In genomic region chr9:7779786-7780185, GRCm38 (mm10) we compare ENCODE assay signal across 20 mouse cellular contexts. TPM values are rescaled to one million over a fixed set of nuclear protein-coding genes. Genes with fewer than 3 reads are reported as not detected.
DNase-seq lines count a peak whose midpoint lies in the region; ATAC-seq and TF ChIP-seq lines count a peak whose summit lies in the region.
"Had no signal": no experiment of that assay in that cellular context is flagged by ENCODE, and none has a peak within 500 bp of the region (broad histone marks: within the 10 kb centered on the region; RNA-seq: fewer than 3 reads in every experiment).

No protein-coding gene starts in this region.

- DNase-seq in liver: no peak
- peak; percentile 44 for DNase-seq in MEL (ENCODE audit: low read depth, low spot score)
- no peak for DNase-seq in liver, embryonic 14.5 days (ENCODE audit: low read depth in 3 of 3, low spot score in 3 of 3)
- DNase-seq in left cerebral cortex, adult 8-10 months (ENCODE audit: low spot score in 2 of 2): no peak
- DNase-seq: adrenal gland, postnatal 14 days; cerebellum, adult 2 months; cerebellum, postnatal 10 days; gastrocnemius, adult 2 months; gastrocnemius, postnatal 25 days; heart, postnatal 14 days had no signal

- H3K4me3 ChIP-seq in liver, embryonic 12.5 days: no peak overlapping the region
- H3K4me3 ChIP-seq in MEL (ENCODE audit: control insufficient read depth in 1 of 2, insufficient read depth in 1 of 2, low read depth in 2 of 2, low read length in 2 of 2): no peak overlapping the region
- H3K4me3 ChIP-seq in liver, embryonic 14.5 days (ENCODE audit: insufficient read depth in 1 of 2, low read depth in 2 of 2, low read length in 2 of 2): no peak overlapping the region
- H3K4me3 ChIP-seq: embryonic facial prominence, embryonic 10.5 days; forebrain, embryonic 13.5 days; gastrocnemius, adult 2 months; heart, embryonic 15.5 days; hindbrain, embryonic 10.5 days had no signal

- TF ChIP-seq RAD21 in MEL (IDR thresholded peaks at IDR 0.05; ENCODE audit: low read depth, low read length): no peak

- no peak for ATAC-seq in liver, embryonic 12.5 days
- ATAC-seq in CD4-positive, CD25-positive, alpha-beta regulatory T cell, adult 4 months: peak; percentile 1
- no peak for ATAC-seq in liver, embryonic 14.5 days (ENCODE audit: insufficient read depth)
- ATAC-seq in monocyte, adult 5-6 weeks (replicated peaks; ENCODE audit: insufficient number of reproducible peaks, low FRiP score, low TSS enrichment, poor library complexity, severe bottlenecking): no peak
- ATAC-seq: forebrain, embryonic 13.5 days had no signal

- no peak for TF ChIP-seq EP300 in MEL (IDR thresholded peaks at IDR 0.05; ENCODE audit: low read depth in 1 of 2, low read length in 2 of 2)
- no peak for TF ChIP-seq EP300 in liver, embryonic 14.5 days (IDR thresholded peaks at IDR 0.05; ENCODE audit: low read depth)

- TF ChIP-seq CTCF in MEL (IDR thresholded peaks at IDR 0.05 in 2 of 3, conservative IDR thresholded peaks at IDR 0.05 in 1 of 3; ENCODE audit: control insufficient read depth in 1 of 3, insufficient read depth in 1 of 3, low read depth in 2 of 3, low read length in 3 of 3, poor library complexity in 1 of 3, severe bottlenecking in 1 of 3): no peak
- TF ChIP-seq CTCF in liver, embryonic 14.5 days (IDR thresholded peaks at IDR 0.05; ENCODE audit: low read depth): no peak

- H3K27ac ChIP-seq in liver, embryonic 12.5 days: peak overlapping the region; percentile 77
- H3K27ac ChIP-seq in MEL (ENCODE audit: control insufficient read depth, low read depth, low read length): peak overlapping the region; percentile 77
- H3K27ac ChIP-seq in liver, embryonic 14.5 days: peak overlapping the region; percentile 30
- H3K27ac ChIP-seq: forebrain, embryonic 13.5 days; gastrocnemius, adult 2 months; heart, embryonic 15.5 days; hindbrain, embryonic 10.5 days; hindbrain, embryonic 14.5 days had no signal

- 57% methylated on average over 4 of the region's 4 CpGs for WGBS in liver, embryonic 12.5 days (ENCODE audit: insufficient replicate concordance)
- 43% methylated on average over 4 of the region's 4 CpGs for WGBS in liver, embryonic 14.5 days (ENCODE audit: insufficient replicate concordance)

- no peak overlapping the region for H3K9ac ChIP-seq in liver, embryonic 12.5 days
- H3K9ac ChIP-seq in MEL (ENCODE audit: control insufficient read depth, low read depth, low read length, poor library complexity, severe bottlenecking): no peak overlapping the region
- H3K9ac ChIP-seq in liver, embryonic 14.5 days (replicated peaks): no peak overlapping the region
- H3K9ac ChIP-seq: forebrain, embryonic 13.5 days; heart, embryonic 15.5 days; hindbrain, embryonic 14.5 days had no signal

- no peaks in the 10 kb centered on the region for H3K9me3 ChIP-seq in liver, embryonic 12.5 days (replicated peaks)
- no peaks in the 10 kb centered on the region for H3K9me3 ChIP-seq in MEL (replicated peaks; ENCODE audit: insufficient read depth, low read length)
- H3K9me3 ChIP-seq in liver, embryonic 14.5 days (ENCODE audit: control insufficient read depth, low read length): no peaks in the 10 kb centered on the region
- H3K9me3 ChIP-seq: embryonic facial prominence, embryonic 10.5 days; forebrain, embryonic 13.5 days; G1E; heart, embryonic 15.5 days; hindbrain, embryonic 10.5 days had no signal

- no peaks in the 10 kb centered on the region for H3K27me3 ChIP-seq in liver, embryonic 12.5 days (replicated peaks)
- no peaks in the 10 kb centered on the region for H3K27me3 ChIP-seq in MEL (ENCODE audit: control insufficient read depth in 1 of 2, insufficient read depth in 2 of 2, low read length in 2 of 2)
- no peaks in the 10 kb centered on the region for H3K27me3 ChIP-seq in liver, embryonic 14.5 days (ENCODE audit: control insufficient read depth, insufficient read depth, low read length)
- H3K27me3 ChIP-seq: forebrain, embryonic 13.5 days; heart, embryonic 15.5 days had no signal

- no peak for TF ChIP-seq POLR2A in MEL (IDR thresholded peaks at IDR 0.05; ENCODE audit: control insufficient read depth in 1 of 2, insufficient read depth in 1 of 2, low read depth in 1 of 2, low read length in 2 of 2, poor library complexity in 1 of 2)

- H3K36me3 ChIP-seq in liver, embryonic 12.5 days: peaks cover 64% of the 10 kb centered on the region
- H3K36me3 ChIP-seq in MEL (ENCODE audit: control insufficient read depth in 1 of 2, insufficient read depth in 2 of 2, low read length in 2 of 2): peaks cover 10 to 33% of the 10 kb centered on the region in 2 experiments
- H3K36me3 ChIP-seq in liver, embryonic 14.5 days (replicated peaks; ENCODE audit: control insufficient read depth, insufficient read depth, low read depth): peaks cover 3% of the 10 kb centered on the region; the same call in 1 of the 2 replicates

- no peaks in the 10 kb centered on the region for H3K79me2 ChIP-seq in MEL (ENCODE audit: control insufficient read depth, insufficient read depth, low read length, poor library complexity)

- peak overlapping the region; percentile 50 for H3K4me2 ChIP-seq in liver, embryonic 12.5 days
- H3K4me2 ChIP-seq in liver, embryonic 14.5 days (ENCODE audit: low read depth): no peak overlapping the region; the same call in 1 of the 2 replicates
- H3K4me2 ChIP-seq: forebrain, embryonic 13.5 days; heart, embryonic 11.5 days; heart, embryonic 15.5 days; hindbrain, embryonic 14.5 days had no signal

- H3K4me1 ChIP-seq in liver, embryonic 12.5 days: peaks cover 57% of the 10 kb centered on the region
- peaks cover 19 to 30% of the 10 kb centered on the region in 2 experiments for H3K4me1 ChIP-seq in MEL (ENCODE audit: control insufficient read depth in 1 of 2, insufficient read depth in 2 of 2, low read length in 2 of 2)
- H3K4me1 ChIP-seq in liver, embryonic 14.5 days (replicated peaks; ENCODE audit: control insufficient read depth in 2 of 2, insufficient read depth in 2 of 2, low read length in 1 of 2): peaks cover 21 to 32% of the 10 kb centered on the region in 2 experiments
- H3K4me1 ChIP-seq: forebrain, embryonic 13.5 days had no signal

TF ChIP-seq in MEL, 35 proteins besides CTCF, POLR2A, EP300 and RAD21:
- TF ChIP-seq GABPA (IDR thresholded peaks at IDR 0.05; ENCODE audit: low read depth, low read length) (no peak), E2F4 (IDR thresholded peaks at IDR 0.05; ENCODE audit: borderline replicate concordance, low read depth, low read length) (0 out of 2 replicates have a peak, but pooled peaks have one; percentile 31), ZKSCAN1 (IDR thresholded peaks at IDR 0.05; ENCODE audit: low read depth, low read length) (0 out of 2 replicates have a peak, but pooled peaks have one; percentile 8), USF2 (IDR thresholded peaks at IDR 0.05; ENCODE audit: borderline replicate concordance in 1 of 2, insufficient read depth in 1 of 2, low read depth in 1 of 2, low read length in 2 of 2) (no peak), ZNF384 (IDR thresholded peaks at IDR 0.05; ENCODE audit: low read depth, low read length) (peak; percentile 41; the same call in 1 of the 2 replicates)

RNA-seq across cellular contexts. Expression of gene Tmem123, which starts 15.9 kb away (rescaled TPM):
- polyA plus RNA-seq in liver, embryonic 12.5 days (2016; fragmentation: Nextera tagmentation; extraction: Ambion mirVana): 59.4 and 60.3 TPM in 2 replicates
- 100 to 1,000 TPM in 1 of 2 experiments, 10 to 100 TPM in 1; 84.8 to 104 TPM for polyA plus RNA-seq in CD4-positive, CD25-positive, alpha-beta regulatory T cell, adult 4 months (2017; shearing (Covaris generic))
- total RNA-seq in MEL (2012; rRNA removed): 40.1 and 43.5 TPM in 2 replicates
- polyA plus RNA-seq in MEL (2012; ENCODE audit: insufficient read depth in 1 of 2, insufficient read length in 2 of 2, low read depth in 1 of 2, low replicate concordance in 2 of 2, missing spikeins in 1 of 2): 10 to 100 TPM in 1 of 2 experiments, not detected in 1; 88.8 TPM
- polyA plus RNA-seq in liver, embryonic 14.5 days (2012; rRNA removed): 17.7 and 23.3 TPM in 2 replicates
- 45.2 and 52.5 TPM in 2 replicates for polyA plus RNA-seq in liver, embryonic 14.5 days (2014; fragmentation: Nextera tagmentation; extraction: Ambion mirVana)
- 10 to 100 TPM; 11.6 to 12.5 (median 11.7) TPM for total RNA-seq in left cerebral cortex, adult 8-10 months (2022)
- 179 to 196 TPM (median 187 TPM) in 3 replicates for total RNA-seq in monocyte, adult 5-6 weeks (2017)

RNA-seq across cellular contexts. Expression of gene Birc2, which starts 57.1 kb away (rescaled TPM):
- polyA plus RNA-seq in liver, embryonic 12.5 days (2016; fragmentation: Nextera tagmentation; extraction: Ambion mirVana): 15.0 and 15.6 TPM in 2 replicates
- polyA plus RNA-seq in CD4-positive, CD25-positive, alpha-beta regulatory T cell, adult 4 months (2017; shearing (Covaris generic)): 100 to 1,000 TPM; 138 to 145 TPM
- 29.6 TPM in 2 replicates for total RNA-seq in MEL (2012; rRNA removed)
- 10 to 100 TPM in 1 of 2 experiments, not detected in 1; 33.0 TPM for polyA plus RNA-seq in MEL (2012; ENCODE audit: insufficient read depth in 1 of 2, insufficient read length in 2 of 2, low read depth in 1 of 2, low replicate concordance in 2 of 2, missing spikeins in 1 of 2)
- polyA plus RNA-seq in liver, embryonic 14.5 days (2012; rRNA removed): 7.0 and 9.4 TPM in 2 replicates
- 13.1 and 14.1 TPM in 2 replicates for polyA plus RNA-seq in liver, embryonic 14.5 days (2014; fragmentation: Nextera tagmentation; extraction: Ambion mirVana)
- total RNA-seq in left cerebral cortex, adult 8-10 months (2022): 10 to 100 TPM; 31.2 to 35.3 (median 35.1) TPM
- 79.5 to 117 TPM (median 103 TPM) in 3 replicates for total RNA-seq in monocyte, adult 5-6 weeks (2017)
